Mouse (Mus musculus) testis, postnatal 10 days (tissue): ENCODE data around the gene Trnau1ap.
"Not testable (repeated sequence)": the region's sequence is repeated elsewhere in the genome, so short reads cannot be mapped to it uniquely, and the experiment has no call there.

Experiments
- DNase-seq: peaks from one replicate; pipeline ENCODE4 v3.0.0; 2021; ENCODE audit warnings: low spot score

The Trnau1ap gene

GRCm38 (mm10) chr4:132301486-132301885, 27.9 kb downstream of the Trnau1ap start:
- no peak for DNase-seq

GRCm38 (mm10) chr4:132299849-132300248, 29.5 kb downstream of the Trnau1ap start:
- DNase-seq: no peak

GRCm38 (mm10) chr4:132295696-132296390, 33.5 kb downstream of the Trnau1ap start:
- DNase-seq: no peak

GRCm38 (mm10) chr4:132293682-132294240, 35.6 kb downstream of the Trnau1ap start:
- DNase-seq: no peak

GRCm38 (mm10) chr4:132292988-132293387, 36.4 kb downstream of the Trnau1ap start:
- DNase-seq: peak; percentile 84

- DNase-seq: no peak
Observed at GRCm38 (mm10) chr4:132291624-132292335, 37.6 kb downstream of the Trnau1ap start.

- no peak for DNase-seq
Observed at GRCm38 (mm10) chr4:132291056-132291455, 38.3 kb downstream of the Trnau1ap start.

- DNase-seq: not testable (repeated sequence)
Observed at GRCm38 (mm10) chr4:132288840-132289239, 40.5 kb downstream of the Trnau1ap start.

GRCm38 (mm10) chr4:132275949-132276348, 53.4 kb downstream of the Trnau1ap start:
- no peak for DNase-seq

GRCm38 (mm10) chr4:132274156-132274862, 55.0 kb downstream of the Trnau1ap start, which contains the start of gene Taf12:
Gene Taf12, plus strand, starts transcription at chr4:132274375.
- peak; percentile 93 for DNase-seq

GRCm38 (mm10) chr4:132273166-132273565, 56.2 kb downstream of the Trnau1ap start:
- DNase-seq: peak; percentile 63

- peak; percentile 91 for DNase-seq
Observed at GRCm38 (mm10) chr4:132269740-132270560, 59.4 kb downstream of the Trnau1ap start.

GRCm38 (mm10) chr4:132268871-132269739, 60.2 kb downstream of the Trnau1ap start:
- DNase-seq: no peak

GRCm38 (mm10) chr4:132266835-132267349, 62.4 kb downstream of the Trnau1ap start:
- no peak for DNase-seq

- DNase-seq: no peak
Observed at GRCm38 (mm10) chr4:132263313-132263712, 66.0 kb downstream of the Trnau1ap start.

- DNase-seq: no peak
Observed at GRCm38 (mm10) chr4:132262358-132262616, 67.1 kb downstream of the Trnau1ap start.
